In genomic region chr9:106226151-106226682, GRCm38 (mm10) we compare ENCODE assay signal across 8 mouse cellular contexts. TPM values are rescaled to one million over a fixed set of nuclear protein-coding genes. Genes with fewer than 3 reads are reported as not detected.
DNase-seq lines count a peak whose midpoint lies in the region; ATAC-seq and TF ChIP-seq lines count a peak whose summit lies in the region.

No protein-coding gene starts in this region.

- no peaks in the 10 kb centered on the region for H3K4me1 ChIP-seq in ES-Bruce4 (ENCODE audit: control insufficient read depth, insufficient read depth, low read length)
- H3K4me1 ChIP-seq in forebrain, embryonic 11.5 days (replicated peaks; ENCODE audit: control insufficient read depth, insufficient read depth, low read length), result peaks cover 8% of the 10 kb centered on the region; the same call in 1 of the 2 replicates
- 0 out of 2 replicates have a peak, but pooled peaks cover 7% of the 10 kb centered on the region for H3K4me1 ChIP-seq in hindbrain, embryonic 14.5 days (replicated peaks; ENCODE audit: control insufficient read depth, insufficient read depth, low read length)
- no peaks in the 10 kb centered on the region; the same call in 1 of the 2 replicates for H3K4me1 ChIP-seq in liver, embryonic 16.5 days (ENCODE audit: control insufficient read depth, low read depth, low read length)
- peaks cover 10% of the 10 kb centered on the region for H3K4me1 ChIP-seq in olfactory bulb, adult 2 months (ENCODE audit: control insufficient read depth, insufficient read depth, low read length)

- H3K27me3 ChIP-seq in ES-Bruce4 (ENCODE audit: control insufficient read depth, insufficient read depth, low read length, poor library complexity, severe bottlenecking), result no peaks in the 10 kb centered on the region
- H3K27me3 ChIP-seq in forebrain, embryonic 11.5 days (ENCODE audit: control insufficient read depth, insufficient read depth, low read length), result peaks cover 9% of the 10 kb centered on the region
- peaks cover 5% of the 10 kb centered on the region; the same call in 1 of the 2 replicates for H3K27me3 ChIP-seq in hindbrain, embryonic 14.5 days (ENCODE audit: control insufficient read depth, insufficient read depth, low read length)
- peaks cover 26% of the 10 kb centered on the region for H3K27me3 ChIP-seq in liver, embryonic 16.5 days (ENCODE audit: control insufficient read depth, insufficient read depth, low read depth, low read length)

- H3K4me2 ChIP-seq in forebrain, embryonic 11.5 days (ENCODE audit: low read depth, low read length, severe bottlenecking), result peak overlapping the region; percentile 80
- H3K4me2 ChIP-seq in hindbrain, embryonic 14.5 days (replicated peaks), result peak overlapping the region; percentile 75
- peak overlapping the region; percentile 45 for H3K4me2 ChIP-seq in liver, embryonic 16.5 days (ENCODE audit: low read depth, low read length)

- peak; percentile 23 for TF ChIP-seq CTCF in ES-Bruce4 (IDR thresholded peaks at IDR 0.05; ENCODE audit: low read depth, low read length)
- peak; percentile 29; the same call in 1 of the 2 replicates for TF ChIP-seq CTCF in olfactory bulb, adult 2 months (IDR thresholded peaks at IDR 0.05; ENCODE audit: insufficient read depth, low read depth, low read length)

- H3K36me3 ChIP-seq in ES-Bruce4 (ENCODE audit: control insufficient read depth, insufficient read depth, low read length, poor library complexity, severe bottlenecking), result no peaks in the 10 kb centered on the region
- H3K36me3 ChIP-seq in forebrain, embryonic 11.5 days (ENCODE audit: control insufficient read depth, insufficient read depth, low read length), result no peaks in the 10 kb centered on the region
- no peaks in the 10 kb centered on the region for H3K36me3 ChIP-seq in hindbrain, embryonic 14.5 days (replicated peaks; ENCODE audit: control insufficient read depth, insufficient read depth)
- no peaks in the 10 kb centered on the region for H3K36me3 ChIP-seq in liver, embryonic 16.5 days (ENCODE audit: control insufficient read depth, insufficient read depth)

- peak; percentile 78 for ATAC-seq in forebrain, embryonic 11.5 days (replicated peaks; ENCODE audit: low FRiP score)
- peak; percentile 72 for ATAC-seq in hindbrain, embryonic 14.5 days (ENCODE audit: low FRiP score)
- ATAC-seq in liver, embryonic 16.5 days (ENCODE audit: low read depth), result no peak

- H3K9ac ChIP-seq in ES-Bruce4 (ENCODE audit: low read depth, poor library complexity, severe bottlenecking), result peak overlapping the region; percentile 11; the same call in 1 of the 2 replicates
- H3K9ac ChIP-seq in forebrain, embryonic 11.5 days (ENCODE audit: low read length), result peak overlapping the region; percentile 56
- H3K9ac ChIP-seq in hindbrain, embryonic 14.5 days, result peak overlapping the region; percentile 63
- H3K9ac ChIP-seq in liver, embryonic 16.5 days (ENCODE audit: low read depth, low read length), result no peak overlapping the region

- no peak overlapping the region for H3K27ac ChIP-seq in ES-Bruce4 (ENCODE audit: insufficient read depth, low read length)
- H3K27ac ChIP-seq in forebrain, embryonic 11.5 days (ENCODE audit: low read depth, low read length), result no peak overlapping the region
- no peak overlapping the region; the same call in 1 of the 2 replicates for H3K27ac ChIP-seq in hindbrain, embryonic 14.5 days
- H3K27ac ChIP-seq in liver, embryonic 16.5 days (ENCODE audit: low read length), result no peak overlapping the region
- no peak overlapping the region for H3K27ac ChIP-seq in olfactory bulb, adult 2 months (ENCODE audit: insufficient read depth, low read depth, low read length)

- WGBS in forebrain, embryonic 11.5 days, result 7% methylated on average over 34 of the region's 34 CpGs
- 6% methylated on average over 34 of the region's 34 CpGs for WGBS in hindbrain, embryonic 14.5 days
- WGBS in liver, embryonic 16.5 days (ENCODE audit: insufficient replicate concordance), result 5% methylated on average over 34 of the region's 34 CpGs
- 7% methylated on average over 34 of the region's 34 CpGs for WGBS in olfactory bulb, adult 2 months

- DNase-seq in cerebellum, adult 18-20 months, result peak; percentile 26 to 48
- DNase-seq in cerebellum, adult 11-12 months, result no peak
- DNase-seq in forebrain, embryonic 11.5 days (ENCODE audit: low spot score), result peak; percentile 71
- DNase-seq in hindbrain, embryonic 14.5 days (ENCODE audit: low spot score), result peak; percentile 53
- no peak for DNase-seq in yolk sac, embryonic 10.5 days (ENCODE audit: low spot score)

- no peaks in the 10 kb centered on the region for H3K9me3 ChIP-seq in ES-Bruce4 (replicated peaks; ENCODE audit: control insufficient read depth, insufficient read depth, low read length, poor library complexity, severe bottlenecking)
- no peaks in the 10 kb centered on the region for H3K9me3 ChIP-seq in forebrain, embryonic 11.5 days (ENCODE audit: control insufficient read depth, low read length)
- no peaks in the 10 kb centered on the region for H3K9me3 ChIP-seq in hindbrain, embryonic 14.5 days (ENCODE audit: control insufficient read depth, low read length)
- H3K9me3 ChIP-seq in liver, embryonic 16.5 days (replicated peaks; ENCODE audit: control insufficient read depth, low read length), result no peaks in the 10 kb centered on the region

- no peak for TF ChIP-seq EP300 in ES-Bruce4 (IDR thresholded peaks at IDR 0.05; ENCODE audit: insufficient read depth, low read depth, low read length)

- peak overlapping the region; percentile 64 for H3K4me3 ChIP-seq in ES-Bruce4 (ENCODE audit: low read depth, low read length)
- peak overlapping the region; percentile 32 for H3K4me3 ChIP-seq in forebrain, embryonic 11.5 days (ENCODE audit: low read depth, low read length)
- peak overlapping the region; percentile 33 for H3K4me3 ChIP-seq in hindbrain, embryonic 14.5 days (replicated peaks; ENCODE audit: low read length)
- peak overlapping the region; percentile 29 for H3K4me3 ChIP-seq in liver, embryonic 16.5 days (ENCODE audit: low read depth, low read length)
- peak overlapping the region; percentile 44 for H3K4me3 ChIP-seq in olfactory bulb, adult 2 months (ENCODE audit: insufficient read depth, low read depth, low read length)

- no peak for TF ChIP-seq POLR2A in ES-Bruce4 (IDR thresholded peaks at IDR 0.05; ENCODE audit: insufficient read depth, low read length)
- 0 out of 2 replicates have a peak, but pooled peaks have one; percentile 16 for TF ChIP-seq POLR2A in olfactory bulb, adult 2 months (IDR thresholded peaks at IDR 0.05; ENCODE audit: insufficient read depth, low read depth, low read length)

RNA-seq across cellular contexts. Expression of gene Tlr9, which starts 3.8 kb away (rescaled TPM):
- polyA plus RNA-seq in ES-Bruce4 (2011; ENCODE audit: insufficient read depth, insufficient read length, low read depth, missing spikeins), result not detected in 2 replicates
- polyA plus RNA-seq in forebrain, embryonic 11.5 days (2014; fragmentation: Nextera tagmentation; extraction: Ambion mirVana), result not detected in 2 replicates
- 0.12 TPM in 1 of 2 replicates, not detected in the other for polyA plus RNA-seq in hindbrain, embryonic 14.5 days (2014; fragmentation: Nextera tagmentation; extraction: Ambion mirVana)
- 0.04 and 0.05 TPM in 2 replicates for polyA plus RNA-seq in liver, embryonic 16.5 days (2015; fragmentation: Nextera tagmentation; extraction: Ambion mirVana)
- not detected in 2 replicates for polyA plus RNA-seq in olfactory bulb, adult 2 months (2012; ENCODE audit: insufficient read depth, insufficient read length, low replicate concordance, missing spikeins)

RNA-seq across cellular contexts. Expression of gene Alas1, which starts 22.2 kb away (rescaled TPM):
- 39.8 and 41.9 TPM in 2 replicates for polyA plus RNA-seq in ES-Bruce4 (2011; ENCODE audit: insufficient read depth, insufficient read length, low read depth, missing spikeins)
- 81.9 and 89.2 TPM in 2 replicates for polyA plus RNA-seq in forebrain, embryonic 11.5 days (2014; fragmentation: Nextera tagmentation; extraction: Ambion mirVana)
- 99.0 and 99.7 TPM in 2 replicates for polyA plus RNA-seq in hindbrain, embryonic 14.5 days (2014; fragmentation: Nextera tagmentation; extraction: Ambion mirVana)
- polyA plus RNA-seq in liver, embryonic 16.5 days (2015; fragmentation: Nextera tagmentation; extraction: Ambion mirVana), result 53.9 and 57.9 TPM in 2 replicates
- polyA plus RNA-seq in olfactory bulb, adult 2 months (2012; ENCODE audit: insufficient read depth, insufficient read length, low replicate concordance, missing spikeins), result not detected in 2 replicates

RNA-seq across cellular contexts. Expression of gene Twf2, which starts 23.3 kb away (rescaled TPM):
- 27.3 and 36.7 TPM in 2 replicates for polyA plus RNA-seq in ES-Bruce4 (2011; ENCODE audit: insufficient read depth, insufficient read length, low read depth, missing spikeins)
- polyA plus RNA-seq in forebrain, embryonic 11.5 days (2014; fragmentation: Nextera tagmentation; extraction: Ambion mirVana), result 61.3 and 65.5 TPM in 2 replicates
- 49.6 and 52.9 TPM in 2 replicates for polyA plus RNA-seq in hindbrain, embryonic 14.5 days (2014; fragmentation: Nextera tagmentation; extraction: Ambion mirVana)
- 19.7 and 21.2 TPM in 2 replicates for polyA plus RNA-seq in liver, embryonic 16.5 days (2015; fragmentation: Nextera tagmentation; extraction: Ambion mirVana)
- polyA plus RNA-seq in olfactory bulb, adult 2 months (2012; ENCODE audit: insufficient read depth, insufficient read length, low replicate concordance, missing spikeins), result not detected in 2 replicates

RNA-seq across cellular contexts. Expression of gene Ppm1m, which starts 26.7 kb away (rescaled TPM):
- 23.2 and 23.4 TPM in 2 replicates for polyA plus RNA-seq in ES-Bruce4 (2011; ENCODE audit: insufficient read depth, insufficient read length, low read depth, missing spikeins)
- polyA plus RNA-seq in forebrain, embryonic 11.5 days (2014; fragmentation: Nextera tagmentation; extraction: Ambion mirVana), result 37.5 and 40.9 TPM in 2 replicates
- 13.0 and 13.4 TPM in 2 replicates for polyA plus RNA-seq in hindbrain, embryonic 14.5 days (2014; fragmentation: Nextera tagmentation; extraction: Ambion mirVana)
- polyA plus RNA-seq in liver, embryonic 16.5 days (2015; fragmentation: Nextera tagmentation; extraction: Ambion mirVana), result 9.7 and 11.5 TPM in 2 replicates
- not detected in 2 replicates for polyA plus RNA-seq in olfactory bulb, adult 2 months (2012; ENCODE audit: insufficient read depth, insufficient read length, low replicate concordance, missing spikeins)

RNA-seq across cellular contexts. Expression of gene Poc1a, which starts 54.6 kb away (rescaled TPM):
- 24.1 and 24.3 TPM in 2 replicates for polyA plus RNA-seq in ES-Bruce4 (2011; ENCODE audit: insufficient read depth, insufficient read length, low read depth, missing spikeins)
- polyA plus RNA-seq in forebrain, embryonic 11.5 days (2014; fragmentation: Nextera tagmentation; extraction: Ambion mirVana), result 32.5 and 34.9 TPM in 2 replicates
- polyA plus RNA-seq in hindbrain, embryonic 14.5 days (2014; fragmentation: Nextera tagmentation; extraction: Ambion mirVana), result 6.3 and 7.3 TPM in 2 replicates
- polyA plus RNA-seq in liver, embryonic 16.5 days (2015; fragmentation: Nextera tagmentation; extraction: Ambion mirVana), result 20.3 and 21.0 TPM in 2 replicates
- polyA plus RNA-seq in olfactory bulb, adult 2 months (2012; ENCODE audit: insufficient read depth, insufficient read length, low replicate concordance, missing spikeins), result not detected in 2 replicates

Comparison
In these comparisons a context has a peak if more than half of its experiments do, and no peak if none do; other contexts are left out.
1. DNase-seq: peak in cerebellum, adult 18-20 months (2 of 2), forebrain, embryonic 11.5 days (single experiment) and hindbrain, embryonic 14.5 days (single experiment); none in cerebellum, adult 11-12 months (single experiment) and yolk sac, embryonic 10.5 days (single experiment).
2. RNA of gene Twf2, which starts 23.3 kb away (polyA plus RNA-seq): 61.3 to 65.5 TPM in forebrain, embryonic 11.5 days, 49.6 to 52.9 TPM in hindbrain, embryonic 14.5 days, 27.3 to 36.7 TPM in ES-Bruce4 and 19.7 to 21.2 TPM in liver, embryonic 16.5 days; not detected in olfactory bulb, adult 2 months; every median in the first group is over 10 times any median in the second.
3. Peak in every context shown above with its lines, with median percentiles within 50 percentile points of each other: H3K4me3 ChIP-seq and H3K4me2 ChIP-seq.